Mouse (Mus musculus): ENCODE measurements around the gene Inha. TPM values are rescaled to one million over a fixed set of nuclear protein-coding genes. Genes with fewer than 3 reads are reported as not detected.

The Inha gene
- total RNA-seq, 2 experiments from 2014 or later, result 23.2 to 26.9 TPM

- DNase-seq (ENCODE audit: low spot score in 2 of 2), result no peak
- intact Hi-C loops (cut with DNase I), result no loop called here
Observed at GRCm38 (mm10) chr1:75487040-75487404, 19.9 kb upstream of the Inha start.

- intact Hi-C loops (cut with DNase I), result no loop called here
- DNase-seq (ENCODE audit: low spot score in 2 of 2), result peak; percentile 65 to 66
Observed at GRCm38 (mm10) chr1:75487405-75488161, 19.3 kb upstream of the Inha start.

- DNase-seq (ENCODE audit: low spot score in 2 of 2), result no peak
- intact Hi-C loops (cut with DNase I), result no loop called here
Observed at GRCm38 (mm10) chr1:75490785-75491551, 15.9 kb upstream of the Inha start.

GRCm38 (mm10) chr1:75492579-75493170 lies 14.2 kb upstream of the Inha start:
- DNase-seq (ENCODE audit: low spot score in 2 of 2), result no peak
- intact Hi-C loops (cut with DNase I), result no loop called here

GRCm38 (mm10) chr1:75494878-75495548 lies 11.9 kb upstream of the Inha start:
- intact Hi-C loops (cut with DNase I), result loop anchor here (5.0 kb wide), 1 partner anchor 102 kb away; no protein-coding TSS in a partner anchor
- peak in 1 of 2 experiments; percentile 47 for DNase-seq (ENCODE audit: low spot score in 2 of 2)

- DNase-seq (ENCODE audit: low spot score in 2 of 2), result no peak
- intact Hi-C loops (cut with DNase I), result loop anchor here (5.0 kb wide), 1 partner anchor 98 kb away; no protein-coding TSS in a partner anchor
Observed at GRCm38 (mm10) chr1:75498897-75499296, 8.0 kb upstream of the Inha start.

GRCm38 (mm10) chr1:75499441-75499840 lies 7.4 kb upstream of the Inha start:
- DNase-seq (ENCODE audit: low spot score in 2 of 2), result no peak
- intact Hi-C loops (cut with DNase I), result loop anchor here (5.0 kb wide), 1 partner anchor 98 kb away; no protein-coding TSS in a partner anchor

- intact Hi-C loops (cut with DNase I), result no loop called here
- DNase-seq (ENCODE audit: low spot score in 2 of 2), result no peak
Observed at GRCm38 (mm10) chr1:75501905-75502304, 5.0 kb upstream of the Inha start.

- DNase-seq (ENCODE audit: low spot score in 2 of 2), result no peak
- intact Hi-C loops (cut with DNase I), result no loop called here
Observed at GRCm38 (mm10) chr1:75502945-75503650, 3.8 kb upstream of the Inha start.

- DNase-seq (ENCODE audit: low spot score in 2 of 2), result no peak
- intact Hi-C loops (cut with DNase I), result no loop called here
Observed at GRCm38 (mm10) chr1:75503651-75503980, 3.3 kb upstream of the Inha start.

- intact Hi-C loops (cut with DNase I), result loop anchor here (5.0 kb wide), 1 partner anchor 53 kb away; no protein-coding TSS in a partner anchor
- DNase-seq (ENCODE audit: low spot score in 2 of 2), result peak; percentile 45 to 79
Observed at GRCm38 (mm10) chr1:75504256-75505045, 2.4 kb upstream of the Inha start.

GRCm38 (mm10) chr1:75505159-75505955 lies 1.5 kb upstream of the Inha start:
- DNase-seq (ENCODE audit: low spot score in 2 of 2), result peak; percentile 86 to 89
- intact Hi-C loops (cut with DNase I), result loop anchor here (5.0 kb wide), 1 partner anchor 52 kb away; no protein-coding TSS in a partner anchor

GRCm38 (mm10) chr1:75505956-75506831 lies 683 bp upstream of the Inha start, which contains the start of gene Obsl1:
Gene Obsl1 (minus strand): TSS chr1:75506452.
- DNase-seq (ENCODE audit: low spot score in 2 of 2), result peak; percentile 34 to 52
- intact Hi-C loops (cut with DNase I), result loop anchor here (5.0 kb wide), 1 partner anchor 51 kb away; no protein-coding TSS in a partner anchor

- DNase-seq (ENCODE audit: low spot score in 2 of 2), result no peak
- intact Hi-C loops (cut with DNase I), result loop anchor here (5.0 kb wide), 1 partner anchor 48 kb away; no protein-coding TSS in a partner anchor
Observed at GRCm38 (mm10) chr1:75509586-75509985, 2.7 kb downstream of the Inha start.

GRCm38 (mm10) chr1:75510154-75510553 lies 3.3 kb downstream of the Inha start:
- intact Hi-C loops (cut with DNase I), result no loop called here
- no peak for DNase-seq (ENCODE audit: low spot score in 2 of 2)

- DNase-seq (ENCODE audit: low spot score in 2 of 2), result no peak
- intact Hi-C loops (cut with DNase I), result no loop called here
Observed at GRCm38 (mm10) chr1:75511437-75512210, 4.7 kb downstream of the Inha start.
